Mouse (Mus musculus): ENCODE data around the gene Nccrp1. TPM values are rescaled to one million over a fixed set of nuclear protein-coding genes. Genes with fewer than 3 reads are reported as not detected.
"Not testable (repeated sequence)": the region's sequence is repeated elsewhere in the genome, so short reads cannot be mapped to it uniquely, and the experiment has no call there.

Gene Nccrp1
- polyA plus RNA-seq, 1 experiment, result 0.09 TPM

- TF ChIP-seq GATA1 (IDR thresholded peaks at IDR 0.05; ENCODE audit: low read length), result no peak
- Histone ChIP-seq H3K9me3 (ENCODE audit: control insufficient read depth, low read length) (no peaks in the 10 kb centered on the region), H3K36me3 (ENCODE audit: control insufficient read depth) (no peaks in the 10 kb centered on the region), H3K4me1 (ENCODE audit: control insufficient read depth) (no peaks in the 10 kb centered on the region; the same call in none of the 2 replicates), H3K4me3 (replicated peaks) (no peak overlapping the region), H3K27me3 (ENCODE audit: control insufficient read depth) (peaks cover 52% of the 10 kb centered on the region)
Observed at GRCm38 (mm10) chr7:28545048-28545890, 1.8 kb downstream of the Nccrp1 start.

GRCm38 (mm10) chr7:28544051-28544601, 2.9 kb downstream of the Nccrp1 start:
- Histone ChIP-seq H3K27me3 (ENCODE audit: control insufficient read depth) (peaks cover 52% of the 10 kb centered on the region), H3K36me3 (ENCODE audit: control insufficient read depth) (no peaks in the 10 kb centered on the region), H3K9me3 (ENCODE audit: control insufficient read depth, low read length) (no peaks in the 10 kb centered on the region), H3K4me3 (replicated peaks) (no peak overlapping the region), H3K4me1 (ENCODE audit: control insufficient read depth) (no peaks in the 10 kb centered on the region; the same call in none of the 2 replicates)
- TF ChIP-seq GATA1 (IDR thresholded peaks at IDR 0.05; ENCODE audit: low read length) (no peak), TAL1 (IDR thresholded peaks at IDR 0.05; ENCODE audit: low read length) (no peak)

GRCm38 (mm10) chr7:28540526-28540925, 6.5 kb downstream of the Nccrp1 start, which contains the start of gene Sycn:
Gene Sycn, plus strand, starts transcription at chr7:28540885.
- TF ChIP-seq TAL1 (IDR thresholded peaks at IDR 0.05; ENCODE audit: low read length) (no peak), GATA1 (IDR thresholded peaks at IDR 0.05; ENCODE audit: low read length) (no peak)
- no peak within 1 kb of the TSS for H3K4me3 ChIP-seq (replicated peaks)
- no peaks in the 10 kb centered on the region for H3K36me3 ChIP-seq (ENCODE audit: control insufficient read depth)
- no peaks in the 10 kb centered on the region for H3K9me3 ChIP-seq (ENCODE audit: control insufficient read depth, low read length)
- H3K27me3 ChIP-seq (ENCODE audit: control insufficient read depth), result peaks cover 20% of the 10 kb centered on the region
- no peaks in the 10 kb centered on the region; the same call in 1 of the 2 replicates for H3K4me1 ChIP-seq (ENCODE audit: control insufficient read depth)

GRCm38 (mm10) chr7:28538886-28539285, 8.2 kb downstream of the Nccrp1 start:
- not testable (repeated sequence) for H3K4me3 ChIP-seq (replicated peaks); H3K27me3 ChIP-seq (ENCODE audit: control insufficient read depth); H3K36me3 ChIP-seq (ENCODE audit: control insufficient read depth); H3K4me1 ChIP-seq (ENCODE audit: control insufficient read depth); H3K9me3 ChIP-seq (ENCODE audit: control insufficient read depth, low read length)

GRCm38 (mm10) chr7:28532005-28532404, 15.0 kb downstream of the Nccrp1 start:
- TF ChIP-seq TAL1 (IDR thresholded peaks at IDR 0.05; ENCODE audit: low read length), result no peak
- no peak for TF ChIP-seq GATA1 (IDR thresholded peaks at IDR 0.05; ENCODE audit: low read length)
- no peaks in the 10 kb centered on the region for H3K36me3 ChIP-seq (ENCODE audit: control insufficient read depth)
- no peak overlapping the region for H3K4me3 ChIP-seq (replicated peaks)
- no peaks in the 10 kb centered on the region for H3K27me3 ChIP-seq (ENCODE audit: control insufficient read depth)
- peaks cover 7% of the 10 kb centered on the region for H3K4me1 ChIP-seq (ENCODE audit: control insufficient read depth)
- H3K9me3 ChIP-seq (ENCODE audit: control insufficient read depth, low read length), result no peaks in the 10 kb centered on the region

GRCm38 (mm10) chr7:28527922-28528719, 18.9 kb downstream of the Nccrp1 start:
- H3K36me3 ChIP-seq (ENCODE audit: control insufficient read depth), result no peaks in the 10 kb centered on the region
- no peak overlapping the region for H3K4me3 ChIP-seq (replicated peaks)
- peaks cover 7% of the 10 kb centered on the region for H3K4me1 ChIP-seq (ENCODE audit: control insufficient read depth)
- H3K9me3 ChIP-seq (ENCODE audit: control insufficient read depth, low read length), result no peaks in the 10 kb centered on the region
- no peak for TF ChIP-seq TAL1 (IDR thresholded peaks at IDR 0.05; ENCODE audit: low read length)
- TF ChIP-seq GATA1 (IDR thresholded peaks at IDR 0.05; ENCODE audit: low read length), result no peak
- H3K27me3 ChIP-seq (ENCODE audit: control insufficient read depth), result no peaks in the 10 kb centered on the region

GRCm38 (mm10) chr7:28522536-28522935, 24.5 kb downstream of the Nccrp1 start, which contains the start of gene Ifnl3:
Gene Ifnl3, plus strand, starts transcription at chr7:28522836.
- H3K27me3 ChIP-seq (ENCODE audit: control insufficient read depth); H3K9me3 ChIP-seq (ENCODE audit: control insufficient read depth, low read length); H3K4me3 ChIP-seq (replicated peaks); H3K36me3 ChIP-seq (ENCODE audit: control insufficient read depth); H3K4me1 ChIP-seq (ENCODE audit: control insufficient read depth): not testable (repeated sequence)

- Histone ChIP-seq H3K4me3 (replicated peaks) (no peak overlapping the region), H3K4me1 (ENCODE audit: control insufficient read depth) (no peaks in the 10 kb centered on the region), H3K9me3 (ENCODE audit: control insufficient read depth, low read length) (no peaks in the 10 kb centered on the region), H3K36me3 (ENCODE audit: control insufficient read depth) (no peaks in the 10 kb centered on the region), H3K27me3 (ENCODE audit: control insufficient read depth) (no peaks in the 10 kb centered on the region)
- no peak for TF ChIP-seq GATA1 (IDR thresholded peaks at IDR 0.05; ENCODE audit: low read length)
Observed at GRCm38 (mm10) chr7:28511441-28511840, 35.6 kb downstream of the Nccrp1 start.

- H3K4me1 ChIP-seq (ENCODE audit: control insufficient read depth); H3K4me3 ChIP-seq (replicated peaks); H3K27me3 ChIP-seq (ENCODE audit: control insufficient read depth); H3K36me3 ChIP-seq (ENCODE audit: control insufficient read depth); H3K9me3 ChIP-seq (ENCODE audit: control insufficient read depth, low read length): not testable (repeated sequence)
Observed at GRCm38 (mm10) chr7:28510405-28510974, 36.6 kb downstream of the Nccrp1 start, which contains the start of gene Ifnl2. Gene Ifnl2, minus strand, starts transcription at chr7:28510455.

- not testable (repeated sequence) for H3K4me1 ChIP-seq (ENCODE audit: control insufficient read depth); H3K36me3 ChIP-seq (ENCODE audit: control insufficient read depth); H3K9me3 ChIP-seq (ENCODE audit: control insufficient read depth, low read length); H3K27me3 ChIP-seq (ENCODE audit: control insufficient read depth); H3K4me3 ChIP-seq (replicated peaks)
Observed at GRCm38 (mm10) chr7:28509121-28509520, 37.9 kb downstream of the Nccrp1 start.

Measured in erythroblast, embryonic 14.5 days (primary cell).